Mouse (Mus musculus): ENCODE data around the gene Bach1.

Bach1 gene

DNA sequence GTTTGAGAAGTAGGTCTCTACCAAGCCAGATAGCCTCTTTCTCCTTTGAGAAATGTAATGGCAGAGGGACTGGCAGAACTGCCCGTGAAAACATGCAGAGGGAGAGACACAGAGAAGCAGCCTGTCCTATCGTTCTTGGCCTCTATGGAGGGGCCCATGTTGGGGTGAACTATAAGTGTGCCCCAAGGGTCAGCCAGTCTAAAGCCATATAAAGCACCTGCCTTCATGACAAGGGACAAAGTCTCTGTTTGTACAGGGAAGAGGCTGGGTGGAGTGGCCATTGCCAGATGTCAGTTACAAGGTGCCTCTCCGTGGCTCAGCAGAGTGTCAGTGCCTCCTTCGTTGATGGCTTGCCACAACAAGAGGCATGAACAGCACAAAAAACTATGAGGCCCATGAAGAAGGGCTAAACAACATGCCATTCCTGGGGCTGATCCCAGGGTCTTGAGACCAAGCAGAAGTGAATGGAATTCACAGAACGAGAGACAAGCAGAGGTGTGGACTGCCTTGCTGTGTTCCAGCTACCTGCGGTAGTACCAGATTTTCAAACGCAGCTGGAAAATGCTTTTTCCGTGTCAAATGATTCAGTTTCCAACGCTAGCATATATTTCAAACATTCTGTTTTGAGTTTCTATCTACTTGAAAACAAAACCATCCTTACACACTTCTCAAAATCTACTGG, 42.4 kb downstream of the Bach1 start:
- no peak for DNase-seq (ENCODE audit: low spot score)

DNA sequence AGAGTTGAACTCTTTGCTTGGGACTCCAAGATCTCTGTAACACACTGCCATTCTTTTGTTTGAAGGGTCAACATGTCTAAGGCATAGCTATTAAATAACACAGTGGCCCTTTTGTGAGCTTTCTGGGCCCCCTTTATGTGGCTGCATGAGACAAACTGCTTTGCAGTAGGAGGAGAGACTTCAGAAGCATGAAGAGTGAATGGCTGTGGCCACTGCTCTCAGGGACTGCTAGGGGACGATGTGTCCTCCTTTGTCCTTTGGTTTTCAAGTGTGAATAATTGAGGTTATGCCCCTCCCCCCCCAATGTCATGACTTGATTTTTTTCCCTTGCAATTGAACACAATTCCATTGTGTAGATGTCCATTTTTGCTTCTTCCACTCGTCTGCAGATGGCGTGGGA, 44.9 kb downstream of the Bach1 start:
- DNase-seq (ENCODE audit: low spot score), result no peak

DNA sequence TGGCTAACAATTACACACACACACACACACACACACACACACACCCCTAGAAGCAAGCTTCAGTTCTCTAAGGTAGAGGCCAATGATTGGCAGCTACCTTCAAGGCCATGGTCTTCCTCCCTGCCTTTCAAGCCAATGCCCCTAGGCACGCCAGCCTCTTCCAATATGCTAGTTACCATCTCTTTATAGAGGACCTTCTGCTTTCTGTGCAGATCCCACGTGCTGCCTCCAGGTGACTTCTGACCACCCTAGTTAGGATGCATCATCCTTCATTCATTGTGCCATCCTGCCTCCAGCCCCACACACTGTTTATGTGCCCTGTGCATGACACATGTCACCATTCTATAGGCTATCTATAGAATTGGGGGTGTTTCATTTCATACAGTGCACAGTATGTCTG, 45.6 kb downstream of the Bach1 start:
- DNase-seq (ENCODE audit: low spot score), result no peak

DNA sequence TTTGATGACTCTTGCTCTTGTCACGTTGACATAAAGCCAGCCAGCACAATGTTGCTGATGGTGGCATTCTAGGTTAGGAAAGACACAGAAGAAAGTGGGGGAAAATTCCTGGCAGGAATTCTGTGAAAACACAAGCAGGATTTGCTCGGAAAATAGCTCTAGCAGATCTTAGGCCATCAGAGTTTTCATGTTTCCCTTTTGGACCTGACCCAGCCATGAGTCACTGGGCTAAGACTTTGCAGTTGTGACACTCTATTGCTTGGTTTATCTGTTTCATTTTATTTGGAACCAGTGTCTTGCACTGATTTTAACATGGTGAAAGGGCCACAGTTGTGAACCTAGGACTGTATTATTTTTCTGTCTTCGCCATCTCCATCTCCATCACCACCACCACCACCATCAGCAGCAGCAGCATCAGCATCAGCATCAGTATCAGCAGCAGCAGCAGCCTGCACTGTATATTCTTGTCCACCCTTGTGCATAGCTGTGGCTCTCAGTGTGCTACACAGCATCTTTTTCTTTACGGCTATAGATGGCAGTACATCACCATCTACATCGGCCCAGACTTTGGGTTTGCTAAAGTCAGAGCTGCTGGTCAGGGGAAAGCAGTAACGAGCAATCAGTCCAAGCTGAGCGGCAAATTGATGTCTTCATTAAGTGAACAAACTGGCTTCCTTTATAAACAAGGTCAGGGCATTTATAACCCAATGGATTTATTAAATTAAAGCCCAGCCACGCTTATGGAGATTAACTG, 46.6 kb downstream of the Bach1 start:
- DNase-seq (ENCODE audit: low spot score), result no peak

DNA sequence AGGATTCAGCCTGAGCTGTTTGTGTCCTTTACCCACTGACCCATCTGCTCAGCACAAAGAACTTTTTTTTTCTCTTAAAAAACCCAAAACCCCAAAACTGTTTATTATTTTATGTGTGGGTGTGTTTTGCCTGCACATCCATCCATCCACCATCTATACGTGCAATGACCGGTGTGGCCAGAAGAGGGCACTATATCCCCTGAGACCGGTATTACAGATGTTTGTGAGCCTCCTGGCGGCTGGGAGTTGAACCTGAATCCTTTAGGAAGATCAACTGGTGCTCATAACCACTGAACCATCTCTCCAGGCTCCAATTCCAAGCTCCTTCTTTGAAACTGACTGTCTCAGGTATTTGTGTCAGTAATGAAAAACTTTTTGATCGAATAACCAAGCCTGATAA, 48.0 kb downstream of the Bach1 start:
- DNase-seq (ENCODE audit: low spot score), result peak; percentile 50

DNA sequence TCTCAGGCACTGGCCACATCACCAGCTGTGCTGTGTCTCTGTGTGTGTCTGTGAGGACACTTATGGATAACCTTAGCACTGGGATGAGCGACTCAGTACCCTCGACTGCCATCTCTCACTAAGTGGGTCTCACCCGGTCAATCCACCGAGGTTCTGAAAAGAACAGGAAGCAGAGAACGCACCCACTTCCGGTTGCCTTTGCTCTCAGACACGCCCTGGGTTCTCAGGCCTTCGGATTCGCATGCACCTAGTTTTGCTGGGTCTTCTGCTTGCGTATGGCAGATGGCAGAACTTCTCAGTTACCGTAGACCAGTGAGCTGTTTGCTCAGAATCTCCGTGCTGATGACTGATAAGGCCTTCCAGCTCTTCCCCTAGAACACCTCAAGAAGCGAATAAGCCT, 52.5 kb downstream of the Bach1 start:
- no peak for DNase-seq (ENCODE audit: low spot score)

DNA sequence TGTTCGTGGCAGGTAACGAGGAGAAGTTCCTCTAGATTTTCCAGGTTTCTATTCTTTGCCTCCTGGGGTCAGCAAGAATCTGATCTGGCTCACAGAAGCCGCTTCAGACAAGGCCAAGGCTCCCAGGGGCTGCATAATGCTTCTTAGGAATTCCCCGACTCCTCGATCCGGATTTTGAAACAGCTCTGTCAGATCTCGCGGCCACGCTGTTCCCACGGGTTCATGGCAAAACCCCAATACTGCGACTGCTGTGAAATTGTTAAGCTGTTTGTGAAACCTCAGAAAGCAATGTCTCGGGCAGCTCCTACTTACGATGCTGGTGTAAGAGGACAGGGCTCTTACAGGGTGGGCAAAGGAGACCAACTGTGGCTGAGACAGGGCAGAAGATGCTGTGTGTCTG, 53.7 kb downstream of the Bach1 start:
- no peak for DNase-seq (ENCODE audit: low spot score)

DNA sequence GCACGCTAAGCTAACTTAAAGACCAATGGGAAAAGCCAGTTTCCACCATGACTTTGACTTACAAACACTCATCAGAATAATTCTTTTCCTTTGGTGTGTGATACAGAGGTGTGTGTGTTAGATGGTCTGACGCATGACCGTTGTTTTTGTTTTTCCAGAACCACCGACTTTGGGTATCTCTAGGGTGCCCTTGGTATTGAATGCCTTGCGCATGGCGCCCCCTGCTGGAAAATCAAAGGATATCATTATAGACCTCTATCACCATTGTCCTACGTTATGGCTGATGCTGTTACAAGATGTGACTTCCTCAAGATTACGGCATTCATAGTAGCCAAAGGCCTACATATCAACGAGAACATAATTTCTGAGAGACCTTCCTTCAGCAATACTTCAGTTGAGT, 56.1 kb downstream of the Bach1 start:
- peak; percentile 14 for DNase-seq (ENCODE audit: low spot score)

DNA sequence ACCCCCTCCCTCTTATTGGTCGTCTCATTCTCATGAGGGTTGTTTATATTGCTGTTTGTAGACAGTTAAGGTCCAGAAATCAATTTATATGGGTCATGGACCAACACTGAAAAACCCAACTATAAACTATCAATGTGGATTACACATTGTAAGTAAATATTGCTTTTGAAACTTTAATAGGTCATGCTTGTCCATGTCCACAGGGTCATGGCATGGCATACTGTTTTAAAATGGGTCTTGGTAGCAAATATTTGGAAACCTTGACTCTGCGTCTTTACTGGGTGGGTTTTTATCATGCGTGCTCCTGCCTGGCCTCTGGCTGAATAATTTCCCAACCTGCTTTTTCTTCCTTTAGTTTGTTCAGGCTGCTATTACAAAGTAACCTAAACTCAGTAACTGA, 57.2 kb downstream of the Bach1 start:
- no peak for DNase-seq (ENCODE audit: low spot score)

DNA sequence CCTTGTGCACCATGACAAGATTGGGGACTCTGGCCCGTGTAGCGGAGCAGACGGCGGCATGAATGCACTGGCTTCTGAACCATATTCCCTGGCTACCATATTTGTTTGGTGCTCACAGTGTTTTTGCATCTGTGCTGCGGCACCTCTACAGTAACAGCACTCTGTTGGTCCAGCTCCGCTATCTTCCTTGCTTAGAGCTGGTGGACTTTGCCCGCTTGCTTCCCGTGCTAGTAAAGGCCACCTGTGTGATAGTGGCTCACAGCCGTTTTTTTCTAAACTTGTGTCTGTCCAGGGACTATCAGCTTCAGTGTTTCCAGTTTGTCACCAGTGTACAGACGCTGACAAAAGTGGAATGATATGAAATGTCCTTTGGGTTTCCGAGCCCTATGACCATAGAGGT, 59.3 kb downstream of the Bach1 start:
- DNase-seq (ENCODE audit: low spot score), result no peak

DNA sequence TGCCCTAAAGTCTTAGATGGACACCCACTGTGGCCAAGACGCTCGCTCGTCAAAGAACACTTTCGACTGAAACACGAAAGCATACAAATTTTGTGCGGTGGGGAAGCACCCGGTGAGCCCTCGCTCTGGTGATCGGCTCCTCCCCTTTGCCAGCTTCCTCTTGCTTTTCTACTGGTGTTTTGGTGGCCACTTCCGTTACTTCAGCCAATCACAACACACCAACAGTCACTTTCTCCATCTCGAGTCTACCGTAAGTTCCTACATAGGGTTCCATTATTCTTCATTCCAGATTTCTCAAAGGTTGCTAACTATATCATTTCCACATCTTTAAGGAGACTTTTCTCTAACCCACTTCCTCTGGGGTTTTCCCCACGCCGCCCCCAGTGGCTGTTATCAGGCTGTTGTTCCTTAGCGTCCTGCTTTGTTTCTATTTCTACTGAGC, 65.9 kb downstream of the Bach1 start:
- no peak for DNase-seq (ENCODE audit: low spot score)

DNA sequence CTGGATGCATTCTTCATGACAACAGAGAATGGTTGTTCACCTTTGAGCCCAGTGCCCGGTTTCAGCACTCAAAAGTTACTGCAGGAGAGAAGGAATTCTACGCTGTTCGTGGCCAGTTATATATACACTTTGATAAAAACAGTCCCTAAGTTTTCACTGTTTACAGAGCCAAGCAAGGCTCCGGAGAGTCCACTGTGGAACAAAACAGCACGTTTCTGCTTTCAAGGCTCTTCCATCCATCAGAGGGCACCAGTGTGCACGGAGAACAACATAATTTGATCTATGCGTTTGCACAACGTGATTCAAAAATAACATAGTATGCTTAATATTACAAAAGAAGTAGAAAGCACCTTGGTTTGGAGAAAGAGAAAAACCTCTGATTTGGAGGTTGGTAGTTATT, 67.2 kb downstream of the Bach1 start:
- no peak for DNase-seq (ENCODE audit: low spot score)

DNA sequence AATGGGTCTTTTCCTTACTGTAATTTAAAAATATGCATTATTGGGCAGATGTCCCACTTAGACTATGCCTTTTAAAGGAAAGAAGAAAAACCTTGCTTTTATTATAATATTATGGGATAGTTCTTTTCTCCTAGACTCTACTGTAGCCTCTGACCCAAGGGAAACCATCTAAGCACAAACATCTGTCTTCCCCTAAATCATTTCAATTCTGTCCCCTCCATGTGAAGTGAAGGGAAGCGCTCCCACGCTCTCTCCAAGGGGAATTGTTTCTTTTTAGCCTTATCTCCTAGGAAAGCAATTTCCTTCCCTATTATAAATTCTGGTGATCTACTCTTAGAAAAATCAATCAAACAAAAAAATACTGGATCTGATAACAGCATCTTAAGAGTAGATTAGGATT, 71.8 kb downstream of the Bach1 start:
- no peak for DNase-seq (ENCODE audit: low spot score)

DNA sequence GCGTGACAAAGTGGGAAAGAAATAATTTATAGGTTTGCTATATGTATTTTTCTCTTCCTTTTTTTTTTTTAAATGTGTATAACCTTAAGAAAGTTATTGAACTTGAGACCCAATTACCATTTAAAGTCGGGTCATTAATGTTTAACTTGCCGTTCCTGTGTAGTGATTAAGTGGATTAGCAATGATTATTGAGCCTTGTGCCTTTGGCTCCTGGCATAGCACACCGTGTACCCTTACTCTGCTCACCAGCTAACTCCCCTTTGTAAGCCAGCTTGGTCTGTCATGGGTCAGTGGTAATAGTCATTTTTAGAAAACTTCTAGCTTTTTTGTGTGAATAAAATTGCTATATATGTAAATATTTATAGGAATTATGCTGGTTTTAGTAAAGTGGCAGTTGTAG, 73.2 kb downstream of the Bach1 start:
- no peak for DNase-seq (ENCODE audit: low spot score)

DNA sequence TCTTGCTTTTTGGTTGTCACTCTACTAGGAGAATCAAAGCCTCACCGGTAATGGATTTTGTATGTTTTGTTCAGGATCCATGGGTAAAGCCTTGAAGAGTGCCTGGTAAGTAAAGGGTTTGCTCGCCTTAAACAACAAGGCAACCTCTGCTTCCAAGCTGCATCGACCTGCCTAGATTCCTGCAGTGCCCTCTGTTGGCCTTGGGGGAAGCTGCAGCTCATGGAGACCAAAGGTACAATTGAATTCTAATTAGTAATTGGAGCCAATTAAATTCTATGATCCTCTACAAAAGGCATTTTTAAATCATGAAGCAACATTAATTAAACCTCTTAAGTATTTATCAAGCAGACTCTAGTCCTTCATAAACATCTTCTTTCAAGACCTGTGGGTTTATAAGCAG, 75.7 kb downstream of the Bach1 start:
- no peak for DNase-seq (ENCODE audit: low spot score)

DNA sequence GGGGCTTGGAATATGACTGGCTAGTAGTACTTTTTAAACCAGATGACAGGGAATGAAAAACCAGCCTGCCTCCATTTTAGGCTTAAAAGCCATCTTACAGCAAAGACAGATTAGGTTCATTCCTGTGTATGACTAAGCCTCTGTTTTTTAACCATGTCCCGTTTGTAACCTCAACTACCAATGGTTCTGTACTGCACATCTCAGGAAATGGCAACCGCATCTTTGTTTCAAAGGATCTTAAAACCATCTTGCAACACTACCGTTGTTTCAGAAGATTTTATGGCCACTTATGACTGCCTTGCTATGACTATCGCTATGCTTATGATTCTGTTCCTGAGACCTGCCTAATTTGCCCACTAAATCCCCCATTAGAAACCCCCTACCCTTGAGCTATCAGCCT, 78.6 kb downstream of the Bach1 start:
- no peak for DNase-seq (ENCODE audit: low spot score)

DNA sequence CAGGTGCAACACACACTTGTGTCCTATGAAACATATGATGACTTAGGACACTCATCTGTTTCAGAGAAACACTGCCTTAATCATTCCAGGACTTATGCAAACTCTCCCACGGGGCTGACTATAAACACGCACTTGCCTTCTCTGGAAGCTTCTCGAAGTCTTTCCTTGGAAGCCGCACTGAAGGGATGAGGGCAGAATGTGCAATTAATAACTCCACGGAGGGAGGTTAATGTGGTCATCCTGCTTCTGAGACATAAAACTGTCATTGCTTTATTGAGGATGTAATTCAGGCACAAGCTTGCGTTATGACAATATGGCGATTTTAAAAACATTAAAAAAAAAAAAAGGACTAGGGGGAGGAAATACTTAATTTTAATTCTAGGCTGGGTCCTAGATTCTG, 82.9 kb downstream of the Bach1 start:
- DNase-seq (ENCODE audit: low spot score), result no peak
